Mouse (Mus musculus) bone marrow macrophage, adult 2 months (primary cell): ENCODE measurements at regions not wholly inside any gene's neighbourhood (a gene's known extent, or its start where the extent isn't known, plus 50 kb on each side); places are given as distances from the start of the nearest gene placed in this dataset.

Experiments used
- CTCF ChIP-seq: IDR thresholded peaks from 2 replicates; pipeline ENCODE4 v1.5.1; 2012; ENCODE audit warnings: low read depth, mild to moderate bottlenecking, low read length, moderate library complexity
- POLR2A ChIP-seq: IDR thresholded peaks from 2 replicates; pipeline ENCODE4 v1.6.1; 2012; ENCODE audit warnings: mild to moderate bottlenecking, low read depth, low read length, borderline replicate concordance

DNA sequence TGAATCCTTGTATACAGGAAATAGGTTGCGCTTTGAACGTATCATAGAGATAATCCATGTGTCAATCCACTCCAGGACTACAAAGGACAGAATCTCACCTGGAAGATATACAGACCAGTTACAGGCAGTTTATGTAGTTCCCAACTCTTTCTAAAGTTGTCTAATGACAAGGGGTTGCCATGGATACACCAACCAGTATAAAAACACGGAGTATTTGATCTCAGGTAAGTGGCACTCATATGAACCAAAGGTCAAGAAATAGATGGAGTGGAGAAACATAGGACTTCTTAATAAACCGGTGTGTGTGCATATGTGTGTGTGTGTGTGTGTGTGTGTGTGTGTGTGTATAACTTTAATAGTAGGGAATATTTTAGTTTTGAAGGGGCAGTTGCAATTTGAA is 266.0 kb upstream of the Arrdc4 start:
- TF ChIP-seq POLR2A (no peak), CTCF (no peak)
